Mouse (Mus musculus) embryonic facial prominence, embryonic 14.5 days (tissue): ENCODE measurements around the gene Stambpl1. TPM values are rescaled to one million over a fixed set of nuclear protein-coding genes. Genes with fewer than 3 reads are reported as not detected.

ENCODE experiments used
- ATAC-seq: fragments of 200-750 bp; cut with Nextera tagmentation; 2 replicates; pipeline ENCODE4 v1.8.0; 2017; ENCODE audit warnings: low read depth, moderate number of reproducible peaks, moderate TSS enrichment
- DNase-seq: peaks from one replicate; pipeline ENCODE4 v3.0.0-alpha.2; 2015; ENCODE audit warnings: low spot score
- H3K27ac ChIP-seq: fragments of 300-500 bp; sonication (generic); replicated peaks from 2 replicates; pipeline ENCODE4 v1.5.1; 2014; ENCODE audit warnings: low read depth, mild to moderate bottlenecking, low read length, moderate library complexity
- H3K27me3 ChIP-seq: fragments of 300-500 bp; sonication (generic); replicated peaks from 2 replicates; pipeline ENCODE4 v1.6.1; 2014; ENCODE audit warnings: low read length; ENCODE audit not compliant: control insufficient read depth, insufficient read depth
- H3K36me3 ChIP-seq: fragments of 300-500 bp; sonication (generic); 2 replicates; pipeline ENCODE4 v1.6.1; 2014; ENCODE audit warnings: low read length, mixed read lengths; ENCODE audit not compliant: control insufficient read depth, insufficient read depth
- H3K4me1 ChIP-seq: fragments of 300-500 bp; sonication (generic); 2 replicates; pipeline ENCODE4 v1.6.1; 2014; ENCODE audit warnings: antibody characterized with exemption, low read length; ENCODE audit not compliant: control insufficient read depth, insufficient read depth
- H3K4me2 ChIP-seq: fragments of 300-500 bp; sonication (generic); 2 replicates; pipeline ENCODE4 v1.6.1; 2014; ENCODE audit warnings: low read depth, mild to moderate bottlenecking, low read length, moderate library complexity, mixed read lengths
- H3K4me3 ChIP-seq: fragments of 300-500 bp; sonication (generic); 2 replicates; pipeline ENCODE4 v1.5.1; 2014; ENCODE audit warnings: low read depth, mild to moderate bottlenecking, low read length
- H3K9ac ChIP-seq: fragments of 300-500 bp; sonication (generic); 2 replicates; pipeline ENCODE4 v1.6.1; 2014; ENCODE audit warnings: low read depth, mild to moderate bottlenecking, low read length, moderate library complexity, mixed read lengths
- H3K9me3 ChIP-seq: fragments of 300-500 bp; sonication (generic); 2 replicates; pipeline ENCODE4 v1.6.1; 2016; ENCODE audit warnings: low read length; ENCODE audit not compliant: control insufficient read depth
- WGBS: fragments of 180-500 bp; shearing (Covaris S2); extraction: QIAGEN DNeasy Blood & Tissue Kit; methylation state at CpG from one replicate; pipeline ENCODE4 v1.1.7; 2014; 5-methylcytosine and 5-hydroxymethylcytosine counted together
- polyA plus RNA-seq: library from polyadenylated mRNA; unstranded; fragments of >200 nt; fragmentation: Nextera tagmentation; extraction: Ambion mirVana; gene quantifications from 2 replicates; pipeline ENCODE4 v1.2.1, GENCODE M21; 2014

Gene Stambpl1
- polyA plus RNA-seq, 1 experiment from 2014 or later: 8.8 TPM

DNA sequence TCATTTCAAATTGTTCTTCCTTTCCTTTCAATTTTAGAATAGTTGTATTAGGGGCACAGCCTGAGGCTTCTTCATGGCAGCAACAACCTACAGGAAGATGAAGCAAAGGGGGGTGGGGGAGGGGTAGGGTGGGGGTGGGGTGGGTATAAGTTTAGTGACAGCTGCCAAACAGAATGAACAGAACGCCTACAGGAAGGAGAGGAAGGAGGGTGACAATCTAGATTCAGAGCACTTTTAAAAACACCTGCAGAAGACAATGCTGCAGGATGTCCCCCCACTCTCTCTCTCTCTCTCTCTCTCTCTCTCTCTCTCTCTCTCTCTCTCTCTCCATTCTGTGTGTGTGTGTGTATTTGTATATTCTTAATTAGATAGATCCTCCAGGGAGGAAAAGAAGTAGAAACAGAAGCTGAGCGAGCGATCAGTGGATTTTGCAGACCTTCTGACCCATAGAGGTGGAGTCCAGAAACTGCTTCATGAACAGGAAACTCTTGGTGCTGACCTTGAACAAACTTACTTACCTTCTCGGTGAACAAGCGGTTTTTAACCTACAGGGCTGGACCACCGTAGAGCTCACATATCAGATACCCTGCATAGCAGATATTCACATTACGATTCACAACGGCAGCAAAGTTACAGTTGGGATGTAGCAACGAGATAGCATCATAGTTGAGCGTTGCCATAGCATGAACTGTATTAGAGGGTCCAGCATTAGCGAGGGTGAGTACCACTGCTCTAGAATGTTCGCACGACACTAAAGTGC lies 95.8 kb downstream of the Stambpl1 start:
- Histone ChIP-seq H3K9me3 (no peaks in the 10 kb centered on the region), H3K4me3 (no peak overlapping the region), H3K27ac (no peak overlapping the region), H3K9ac (no peak overlapping the region), H3K4me2 (no peak overlapping the region), H3K27me3 (no peaks in the 10 kb centered on the region), H3K4me1 (peaks cover 10% of the 10 kb centered on the region), H3K36me3 (no peaks in the 10 kb centered on the region)
- ATAC-seq: no peak
- DNase-seq: no peak
- WGBS: 70% methylated on average over 13 of the region's 13 CpGs

DNA sequence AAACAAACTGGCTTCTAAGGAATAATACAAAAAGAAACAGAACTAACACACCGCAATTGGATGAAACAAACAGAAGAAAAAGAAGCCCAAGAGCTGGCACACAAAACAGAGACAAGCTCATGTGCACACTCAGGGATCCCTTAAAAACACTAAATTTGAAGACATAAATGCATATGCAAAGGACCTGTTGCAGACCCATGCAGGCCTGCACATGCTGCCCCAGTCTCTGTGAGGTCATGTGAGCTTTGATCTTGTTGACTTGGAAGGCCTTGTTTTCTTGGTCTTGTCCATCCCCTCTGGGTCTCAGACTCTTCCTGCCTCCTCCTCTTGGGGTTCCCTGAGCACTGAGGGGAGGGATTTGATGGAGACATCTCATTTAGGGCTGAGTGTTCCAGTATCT lies 96.7 kb downstream of the Stambpl1 start:
- Histone ChIP-seq H3K27ac (no peak overlapping the region), H3K36me3 (no peaks in the 10 kb centered on the region), H3K9ac (no peak overlapping the region), H3K27me3 (no peaks in the 10 kb centered on the region), H3K4me2 (no peak overlapping the region), H3K4me1 (peaks cover 10% of the 10 kb centered on the region), H3K4me3 (no peak overlapping the region), H3K9me3 (no peaks in the 10 kb centered on the region)
- ATAC-seq (no peak), DNase-seq (no peak)
- WGBS: 92% methylated on average over 1 of the region's 1 CpGs

Other genes with a start within 250 kb of the Stambpl1 start
- gene Lipf, start 231.0 kb upstream of the Stambpl1 start, polyA plus RNA-seq: not detected in 2 replicates
- 0.45 and 0.51 TPM in 2 replicates for gene Lipk, start 183.9 kb upstream of the Stambpl1 start, polyA plus RNA-seq
- not detected in 2 replicates for gene Lipn, start 124.9 kb upstream of the Stambpl1 start, polyA plus RNA-seq
- 4.5 and 5.2 TPM in 2 replicates for gene Lipm, start 91.3 kb upstream of the Stambpl1 start, polyA plus RNA-seq
- gene Ankrd22, start 26.2 kb upstream of the Stambpl1 start, polyA plus RNA-seq: 2.8 and 5.4 TPM in 2 replicates
- 413 and 423 TPM in 2 replicates for gene Acta2, start 63.4 kb downstream of the Stambpl1 start, polyA plus RNA-seq
- 5.5 and 5.6 TPM in 2 replicates for gene Fas, start 98.4 kb downstream of the Stambpl1 start, polyA plus RNA-seq